Mouse (Mus musculus) hindbrain, embryonic 13.5 days (tissue): Measurements from ENCODE around the gene Ralgps1. TPM values are rescaled to one million over a fixed set of nuclear protein-coding genes. Genes with fewer than 3 reads are reported as not detected.
"Not testable (repeated sequence)": the region's sequence is repeated elsewhere in the genome, so short reads cannot be mapped to it uniquely, and the experiment has no call there.

Experiments used
- ATAC-seq: fragments of 200-750 bp; cut with Nextera tagmentation; 2 replicates; pipeline ENCODE4 v1.8.0; 2017; ENCODE audit warnings: moderate TSS enrichment; ENCODE audit not compliant: low FRiP score
- H3K27ac ChIP-seq: fragments of 300-500 bp; sonication (generic); 2 replicates; pipeline ENCODE4 v1.5.1; 2015; ENCODE audit warnings: inconsistent platforms, mild to moderate bottlenecking, moderate library complexity
- H3K27me3 ChIP-seq: fragments of 300-500 bp; sonication (generic); 2 replicates; pipeline ENCODE4 v1.6.1; 2015; ENCODE audit warnings: mild to moderate bottlenecking, inconsistent platforms
- H3K36me3 ChIP-seq: fragments of 300-500 bp; sonication (generic); 2 replicates; pipeline ENCODE4 v1.6.1; 2015; ENCODE audit warnings: mild to moderate bottlenecking, inconsistent platforms
- H3K4me1 ChIP-seq: fragments of 300-500 bp; sonication (generic); replicated peaks from 2 replicates; pipeline ENCODE4 v1.6.1; 2015; ENCODE audit warnings: inconsistent platforms
- H3K4me2 ChIP-seq: fragments of 300-500 bp; sonication (generic); 2 replicates; pipeline ENCODE4 v1.6.1; 2015; ENCODE audit warnings: inconsistent platforms, mild to moderate bottlenecking, moderate library complexity
- H3K4me3 ChIP-seq: fragments of 300-500 bp; sonication (generic); 2 replicates; pipeline ENCODE4 v1.5.1; 2015; ENCODE audit warnings: mild to moderate bottlenecking, inconsistent platforms
- H3K9ac ChIP-seq: fragments of 300-500 bp; sonication (generic); 2 replicates; pipeline ENCODE4 v1.6.1; 2015; ENCODE audit warnings: mild to moderate bottlenecking, inconsistent platforms
- H3K9me3 ChIP-seq: fragments of 300-500 bp; sonication (generic); 2 replicates; pipeline ENCODE4 v1.6.1; 2016; ENCODE audit warnings: inconsistent platforms
- WGBS: fragments of 180-500 bp; shearing (Covaris S2); methylation state at CpG from one replicate; pipeline ENCODE4 v1.1.7; 2015; 5-methylcytosine and 5-hydroxymethylcytosine counted together
- polyA plus RNA-seq: library from polyadenylated mRNA; unstranded; fragments of >200 nt; fragmentation: Nextera tagmentation; extraction: Ambion mirVana; gene quantifications from 2 replicates; pipeline ENCODE4 v1.2.1, GENCODE M21; 2015

Ralgps1 gene
- polyA plus RNA-seq, 1 experiment from 2014 or later: 37.3 TPM

DNA sequence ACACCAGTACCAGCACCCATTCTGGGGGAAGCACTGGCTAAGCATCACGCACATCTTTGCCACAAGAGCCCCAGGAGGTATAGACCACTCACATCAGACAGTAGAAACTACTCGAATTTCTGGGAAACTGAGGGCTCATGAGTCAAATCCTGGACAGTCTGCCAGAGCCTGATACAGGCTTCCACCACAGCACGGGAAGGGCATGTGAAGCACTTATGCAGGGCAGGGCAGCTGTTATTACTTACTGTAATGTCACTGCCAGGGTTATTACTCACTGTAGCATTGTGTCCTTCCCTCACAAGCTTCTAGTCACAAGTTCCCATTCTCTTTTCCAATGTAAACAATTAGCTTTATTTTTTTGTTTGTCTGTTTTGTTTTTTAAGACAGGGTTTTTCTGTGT, 27.9 kb downstream of the Ralgps1 start:
- WGBS: 88% methylated on average over 3 of the region's 3 CpGs
- Histone ChIP-seq H3K27ac (no peak overlapping the region), H3K27me3 (no peaks in the 10 kb centered on the region), H3K4me1 (peaks cover 49% of the 10 kb centered on the region), H3K4me3 (no peak overlapping the region), H3K36me3 (peaks cover 3% of the 10 kb centered on the region), H3K9me3 (no peaks in the 10 kb centered on the region), H3K9ac (no peak overlapping the region), H3K4me2 (no peak overlapping the region)
- ATAC-seq: no peak

DNA sequence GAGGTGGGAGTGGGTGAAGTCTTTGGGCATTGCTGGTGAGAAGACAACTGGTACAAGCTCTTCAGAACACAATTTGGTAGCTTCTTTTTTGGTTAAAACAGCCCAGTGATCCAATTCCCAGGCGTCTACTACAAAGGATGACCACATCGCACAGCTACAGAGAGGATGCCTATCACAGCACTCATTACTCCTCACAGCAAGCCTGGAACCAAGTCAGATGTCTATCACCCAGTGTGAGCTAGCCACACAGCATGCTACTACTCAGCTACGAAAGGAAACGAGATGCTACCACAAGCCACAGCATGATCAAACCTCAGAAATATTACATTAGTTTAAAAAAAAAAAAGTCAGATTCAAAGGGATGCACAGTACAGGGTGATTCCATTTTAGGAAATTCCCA, 29.1 kb downstream of the Ralgps1 start:
- Histone ChIP-seq H3K4me2 (no peak overlapping the region), H3K27ac (no peak overlapping the region), H3K36me3 (peaks cover 11% of the 10 kb centered on the region), H3K9me3 (no peaks in the 10 kb centered on the region), H3K9ac (no peak overlapping the region), H3K4me3 (no peak overlapping the region), H3K27me3 (no peaks in the 10 kb centered on the region), H3K4me1 (peaks cover 47% of the 10 kb centered on the region)
- no peak for ATAC-seq
- 81% methylated on average over 4 of the region's 4 CpGs for WGBS

DNA sequence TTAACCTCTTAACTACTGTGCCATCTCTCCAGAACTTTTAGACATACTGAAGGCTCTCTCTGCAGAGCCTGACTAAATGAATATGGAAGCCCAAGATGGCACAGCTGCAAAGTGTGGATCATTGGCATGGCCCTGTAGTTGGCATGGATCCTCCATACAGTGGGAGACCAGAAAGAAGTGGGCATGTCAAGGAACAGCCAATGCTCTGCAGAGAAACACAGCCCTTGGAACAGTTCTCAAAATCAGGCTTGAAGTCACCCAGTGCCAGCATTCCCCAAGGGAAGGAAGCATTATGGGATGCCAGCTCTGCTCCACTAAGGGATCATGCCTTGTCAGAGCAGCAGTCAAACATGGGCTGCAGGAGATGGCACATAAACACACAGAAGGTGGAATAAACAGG, 35.5 kb downstream of the Ralgps1 start:
- Histone ChIP-seq H3K9ac (no peak overlapping the region), H3K36me3 (peaks cover 45% of the 10 kb centered on the region), H3K4me1 (peaks cover 5% of the 10 kb centered on the region; the same call in 1 of the 2 replicates), H3K27ac (no peak overlapping the region), H3K27me3 (no peaks in the 10 kb centered on the region), H3K9me3 (no peaks in the 10 kb centered on the region), H3K4me2 (no peak overlapping the region), H3K4me3 (no peak overlapping the region)
- no peak for ATAC-seq

DNA sequence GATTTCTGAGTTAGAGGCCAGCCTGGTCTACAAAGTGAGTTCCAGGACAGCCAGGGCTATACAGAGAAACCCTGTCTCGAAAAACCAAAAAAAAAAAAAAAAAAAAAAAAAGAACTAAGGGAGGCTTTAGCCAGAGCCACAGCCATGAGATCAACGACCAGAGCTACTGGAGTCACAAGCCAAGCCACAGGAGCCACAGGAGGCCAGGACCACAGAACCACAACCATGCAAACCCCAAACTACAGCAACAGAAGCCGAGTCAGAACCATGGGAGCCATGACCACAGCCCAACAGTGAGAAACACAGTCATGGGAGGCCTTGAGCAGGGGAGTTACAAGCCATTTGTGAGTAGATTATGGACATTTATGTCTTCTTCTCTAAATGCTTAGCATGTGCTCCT, 41.7 kb downstream of the Ralgps1 start:
- Histone ChIP-seq H3K9me3 (no peaks in the 10 kb centered on the region), H3K27me3 (no peaks in the 10 kb centered on the region; the same call in 1 of the 2 replicates), H3K4me1 (0 out of 2 replicates have a peak, but pooled peaks cover 3% of the 10 kb centered on the region), H3K4me2 (no peak overlapping the region), H3K9ac (no peak overlapping the region), H3K27ac (no peak overlapping the region), H3K36me3 (peaks cover 22% of the 10 kb centered on the region), H3K4me3 (no peak overlapping the region)
- ATAC-seq: no peak
- WGBS: 84% methylated on average over 3 of the region's 3 CpGs

DNA sequence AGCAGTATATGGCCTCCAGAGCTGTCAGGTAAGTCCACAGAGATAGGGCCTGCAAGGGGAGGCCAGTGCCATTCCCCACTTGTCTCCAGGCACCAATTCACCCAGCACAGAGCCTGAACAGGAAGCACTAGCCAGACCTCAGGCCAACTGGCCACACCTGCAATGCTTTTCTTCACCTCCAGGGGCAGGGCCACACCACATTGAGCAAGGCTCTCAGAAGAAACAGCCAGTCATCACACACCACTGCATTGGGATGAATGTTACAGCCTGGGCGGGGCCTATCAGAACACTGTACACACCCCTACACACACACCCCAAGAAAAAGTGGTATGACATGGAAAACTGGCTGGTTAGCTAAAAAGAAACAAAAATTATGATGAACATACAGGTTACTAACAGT, 42.3 kb downstream of the Ralgps1 start:
- no peaks in the 10 kb centered on the region for H3K9me3 ChIP-seq
- peaks cover 25% of the 10 kb centered on the region for H3K36me3 ChIP-seq
- H3K4me3 ChIP-seq: no peak overlapping the region
- no peaks in the 10 kb centered on the region; the same call in 1 of the 2 replicates for H3K27me3 ChIP-seq
- H3K4me1 ChIP-seq: 0 out of 2 replicates have a peak, but pooled peaks cover 3% of the 10 kb centered on the region
- no peak for ATAC-seq
- no peak overlapping the region for H3K9ac ChIP-seq
- no peak overlapping the region for H3K4me2 ChIP-seq
- H3K27ac ChIP-seq: no peak overlapping the region
- 94% methylated on average over 1 of the region's 1 CpGs for WGBS

DNA sequence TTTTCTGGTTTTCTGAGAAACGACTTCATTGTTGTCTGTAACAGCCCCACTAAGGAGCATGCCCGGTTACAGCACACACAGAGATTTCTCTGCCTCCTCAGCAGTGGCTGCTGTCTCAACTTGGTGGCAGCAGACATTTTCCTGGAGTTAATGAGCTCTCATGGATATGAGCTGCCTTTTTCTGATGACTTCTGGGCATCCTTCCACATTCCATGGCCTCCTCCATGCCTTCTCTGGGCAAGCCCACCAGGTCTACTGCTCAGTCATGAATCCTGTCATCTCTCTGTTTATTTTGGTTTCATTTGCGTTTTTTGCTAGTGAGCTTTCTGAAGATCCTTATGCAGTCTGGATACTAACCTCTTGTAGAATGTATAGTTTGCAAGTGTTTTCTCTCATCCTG, 45.9 kb downstream of the Ralgps1 start:
- Histone ChIP-seq H3K27ac (no peak overlapping the region), H3K4me1 (0 out of 2 replicates have a peak, but pooled peaks cover 9% of the 10 kb centered on the region), H3K27me3 (no peaks in the 10 kb centered on the region; the same call in 1 of the 2 replicates), H3K4me2 (no peak overlapping the region), H3K9ac (no peak overlapping the region), H3K9me3 (no peaks in the 10 kb centered on the region), H3K4me3 (no peak overlapping the region), H3K36me3 (peaks cover 50% of the 10 kb centered on the region)
- no peak for ATAC-seq
- WGBS: 69% methylated on average over 3 of the region's 3 CpGs

DNA sequence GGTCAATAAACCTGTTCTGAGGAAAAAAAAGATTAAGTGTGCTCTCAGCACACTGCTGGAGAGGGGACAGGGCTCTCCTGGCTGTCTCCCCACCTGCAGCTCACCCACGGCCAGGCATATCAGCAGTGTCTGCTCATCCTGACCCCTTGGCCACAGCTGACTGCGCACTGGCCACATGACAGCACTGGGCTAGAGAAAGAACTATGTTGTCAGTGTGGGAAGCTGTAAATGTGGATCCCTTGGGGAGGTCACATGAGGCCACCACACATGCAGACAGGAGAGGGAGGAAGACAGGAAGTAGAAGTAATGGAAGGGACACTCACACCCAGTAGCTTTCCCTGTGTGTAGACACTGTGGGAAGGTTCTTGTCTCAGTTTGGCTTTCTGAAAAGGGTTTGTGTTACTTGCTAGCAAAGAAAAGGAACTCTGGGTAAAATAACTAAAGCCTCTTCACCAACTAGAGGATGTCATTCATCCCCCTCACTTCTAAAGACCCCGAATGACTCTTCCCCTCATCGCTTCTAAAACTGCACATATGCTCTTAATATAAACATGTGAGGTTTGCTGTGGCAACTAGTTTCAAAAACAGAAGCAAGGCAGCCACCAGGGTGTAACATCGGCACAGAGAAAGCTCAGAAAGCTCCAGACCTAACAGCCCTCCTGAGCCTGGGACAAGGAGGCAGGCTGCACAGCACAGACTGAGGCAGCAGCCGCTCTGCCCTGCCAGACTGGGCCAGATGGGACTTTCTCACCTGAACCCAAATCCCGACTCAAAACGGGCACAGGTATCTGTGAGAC, 47.3 kb downstream of the Ralgps1 start:
- Histone ChIP-seq H3K36me3 (peaks cover 61% of the 10 kb centered on the region), H3K9ac (peak overlapping the region; percentile 29; the same call in 1 of the 2 replicates)
- WGBS: 80% methylated on average over 8 of the region's 8 CpGs

DNA sequence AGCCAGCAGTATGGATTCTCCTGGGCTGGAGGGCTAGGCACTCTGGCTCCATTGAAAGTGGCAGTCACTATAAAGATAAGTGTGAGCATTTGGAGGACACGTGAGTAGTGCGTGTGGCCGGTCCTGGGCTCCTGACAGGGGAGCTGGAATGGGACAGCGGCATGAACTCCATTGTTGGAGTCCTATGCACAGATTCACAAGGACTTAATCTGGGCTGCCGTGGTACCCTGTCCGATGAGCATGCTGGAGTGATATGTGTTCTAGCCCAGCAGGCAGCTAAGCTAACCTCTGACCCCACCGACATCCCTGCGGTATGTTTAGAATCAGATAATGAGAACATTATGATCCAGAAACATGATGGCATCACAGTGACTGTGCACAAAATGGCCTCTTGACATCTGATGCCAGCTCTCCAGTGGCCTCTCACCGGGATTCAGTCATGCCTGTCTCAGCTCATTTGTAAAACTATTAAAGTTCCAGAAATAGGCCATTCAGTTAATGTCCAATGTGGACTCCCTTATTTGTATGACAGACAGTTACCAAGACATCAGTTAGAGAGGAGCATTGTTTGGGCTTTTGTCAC, 48.2 kb downstream of the Ralgps1 start:
- not testable (repeated sequence) for H3K4me2 ChIP-seq, ATAC-seq
- 47% methylated on average over 9 of the region's 9 CpGs for whole genome bisulfite sequencing

More for the DNA sequence above, 47.3 kb downstream of the Ralgps1 start:
- Histone ChIP-seq H3K9me3 (no peaks in the 10 kb centered on the region), H3K4me1 (peaks cover 9% of the 10 kb centered on the region; the same call in 1 of the 2 replicates), H3K4me2 (no peak overlapping the region), H3K4me3 (no peak overlapping the region), H3K27me3 (no peaks in the 10 kb centered on the region; the same call in 1 of the 2 replicates), H3K27ac (peak overlapping the region; percentile 30; the same call in 1 of the 2 replicates)
- ATAC-seq: no peak

DNA sequence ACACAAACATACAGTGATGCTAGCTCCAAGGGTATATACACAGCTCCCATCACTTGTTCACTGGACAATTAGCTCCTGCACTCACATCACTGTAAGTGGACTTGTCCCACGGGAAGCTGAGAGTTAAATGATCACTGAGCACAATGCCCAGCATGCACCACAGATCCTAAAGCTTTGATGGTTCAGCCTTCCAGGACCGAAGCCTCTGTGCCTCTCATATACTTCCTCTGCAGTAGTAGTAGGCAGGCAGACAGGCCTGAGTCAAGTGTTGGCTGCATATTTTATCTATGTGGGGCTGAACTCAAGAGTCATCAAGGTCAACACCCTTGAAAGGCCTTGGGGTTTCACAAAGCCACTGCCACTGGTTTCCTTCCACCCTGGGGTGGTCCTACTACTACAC, 49.6 kb downstream of the Ralgps1 start:
- peaks cover 58% of the 10 kb centered on the region for H3K36me3 ChIP-seq
- no peaks in the 10 kb centered on the region for H3K27me3 ChIP-seq
- 76% methylated on average over 2 of the region's 2 CpGs for WGBS
- ATAC-seq: no peak
- no peak overlapping the region for H3K4me3 ChIP-seq
- no peak overlapping the region for H3K9ac ChIP-seq
- no peaks in the 10 kb centered on the region for H3K9me3 ChIP-seq
- no peak overlapping the region for H3K4me2 ChIP-seq
- H3K27ac ChIP-seq: no peak overlapping the region
- H3K4me1 ChIP-seq: peaks cover 16% of the 10 kb centered on the region

More for the DNA sequence above, 48.2 kb downstream of the Ralgps1 start:
- H3K36me3 ChIP-seq: peaks cover 67% of the 10 kb centered on the region
- H3K4me1 ChIP-seq, H3K9ac ChIP-seq, H3K4me3 ChIP-seq, H3K27ac ChIP-seq, H3K27me3 ChIP-seq, H3K9me3 ChIP-seq: not testable (repeated sequence)

DNA sequence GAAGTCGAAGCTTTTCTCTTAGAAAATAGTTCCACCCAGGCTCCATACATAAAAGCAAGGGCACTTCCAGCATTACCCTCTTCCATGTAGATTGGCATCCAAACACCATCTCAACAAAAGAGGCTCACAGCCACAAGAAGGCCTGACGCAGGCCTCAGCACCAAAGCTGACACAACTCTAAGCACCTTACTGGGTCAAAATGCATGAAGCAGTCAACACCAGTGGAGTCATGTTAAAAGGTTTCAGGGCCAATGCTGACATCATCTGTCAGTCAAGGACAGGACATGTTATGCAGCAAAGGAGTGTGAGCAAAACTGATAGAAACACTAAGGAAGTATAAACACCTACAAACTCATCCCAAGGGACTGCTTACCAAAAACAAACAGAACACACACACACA, 50.3 kb downstream of the Ralgps1 start:
- Histone ChIP-seq H3K27me3 (no peaks in the 10 kb centered on the region), H3K9ac (no peak overlapping the region), H3K36me3 (peaks cover 58% of the 10 kb centered on the region), H3K4me1 (peaks cover 22% of the 10 kb centered on the region), H3K4me2 (no peak overlapping the region), H3K4me3 (no peak overlapping the region), H3K9me3 (no peaks in the 10 kb centered on the region), H3K27ac (no peak overlapping the region)
- WGBS: 88% methylated on average over 2 of the region's 2 CpGs
- no peak for ATAC-seq

DNA sequence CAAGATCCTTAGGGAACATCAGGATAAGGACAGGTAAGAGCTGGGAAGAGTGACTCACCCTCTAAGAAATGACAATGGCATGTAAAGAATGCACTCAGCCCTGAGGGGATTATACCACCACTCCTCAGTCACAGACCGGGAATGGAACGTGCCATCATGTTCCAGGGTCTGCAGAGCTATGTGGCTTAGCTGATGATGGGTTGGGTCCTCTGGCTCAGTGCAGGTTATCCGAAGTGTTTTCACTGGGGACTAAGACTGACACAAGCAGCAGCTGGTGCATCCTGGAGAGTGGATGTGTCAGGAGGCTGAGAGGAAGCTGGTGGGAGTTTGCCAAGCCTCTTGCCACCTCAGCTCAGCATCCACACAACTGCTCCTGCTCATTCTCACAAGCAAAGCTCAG, 50.7 kb downstream of the Ralgps1 start:
- Histone ChIP-seq H3K27ac (no peak overlapping the region), H3K9me3 (no peaks in the 10 kb centered on the region)
- 75% methylated on average over 3 of the region's 3 CpGs for WGBS

DNA sequence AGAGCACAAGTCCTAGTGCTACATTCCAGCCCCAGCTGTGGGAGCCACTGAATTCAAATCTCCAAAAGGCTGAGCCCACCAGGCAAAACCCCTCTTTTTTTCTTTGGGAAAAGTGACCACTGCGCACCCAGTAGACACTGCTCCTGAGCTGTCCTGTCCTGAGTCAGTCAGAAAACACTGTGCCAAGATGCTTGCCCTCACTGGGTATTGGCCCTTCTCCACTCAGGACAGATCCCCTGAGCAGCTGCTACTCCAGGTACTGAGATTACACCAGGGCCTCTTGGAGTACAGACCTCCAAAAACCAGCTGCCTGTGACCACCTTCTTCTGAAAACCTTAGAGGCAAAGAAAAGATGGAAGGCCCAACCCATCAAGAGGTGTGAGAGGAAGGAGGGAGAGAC, 51.4 kb downstream of the Ralgps1 start:
- H3K36me3 ChIP-seq: peaks cover 61% of the 10 kb centered on the region
- no peak for ATAC-seq
- H3K27ac ChIP-seq: no peak overlapping the region
- H3K27me3 ChIP-seq: no peaks in the 10 kb centered on the region
- H3K4me1 ChIP-seq: peaks cover 30% of the 10 kb centered on the region
- no peak overlapping the region for H3K9ac ChIP-seq
- no peaks in the 10 kb centered on the region for H3K9me3 ChIP-seq
- H3K4me3 ChIP-seq: no peak overlapping the region
- 100% methylated on average over 1 of the region's 1 CpGs for WGBS
- no peak overlapping the region for H3K4me2 ChIP-seq

More for the DNA sequence above, 50.7 kb downstream of the Ralgps1 start:
- Histone ChIP-seq H3K4me2 (no peak overlapping the region), H3K4me3 (no peak overlapping the region), H3K9ac (no peak overlapping the region), H3K27me3 (no peaks in the 10 kb centered on the region), H3K4me1 (peaks cover 26% of the 10 kb centered on the region), H3K36me3 (peaks cover 58% of the 10 kb centered on the region)
- no peak for ATAC-seq
